Mouse (Mus musculus) stomach, embryonic 15.5 days (tissue): ENCODE data around the gene Galnt9. TPM values are rescaled to one million over a fixed set of nuclear protein-coding genes. Genes with fewer than 3 reads are reported as not detected.

Experiments used
- ATAC-seq: fragments of 200-750 bp; cut with Nextera tagmentation; 2 replicates; pipeline ENCODE4 v1.8.0; 2017; ENCODE audit warnings: low read depth, moderate number of reproducible peaks, moderate TSS enrichment; ENCODE audit not compliant: insufficient read depth, low FRiP score
- H3K27ac ChIP-seq: fragments of 300-500 bp; sonication (generic); 2 replicates; pipeline ENCODE4 v1.5.1; 2015; ENCODE audit warnings: mild to moderate bottlenecking, inconsistent platforms
- H3K27me3 ChIP-seq: fragments of 300-500 bp; sonication (generic); replicated peaks from 2 replicates; pipeline ENCODE4 v1.6.1; 2015; ENCODE audit warnings: inconsistent platforms
- H3K36me3 ChIP-seq: fragments of 300-500 bp; sonication (generic); 2 replicates; pipeline ENCODE4 v1.6.1; 2015; ENCODE audit warnings: inconsistent platforms
- H3K4me1 ChIP-seq: fragments of 300-500 bp; sonication (generic); 2 replicates; pipeline ENCODE4 v1.6.1; 2015; ENCODE audit warnings: inconsistent platforms
- H3K4me2 ChIP-seq: fragments of 300-500 bp; sonication (generic); 2 replicates; pipeline ENCODE4 v1.6.1; 2015; ENCODE audit warnings: mild to moderate bottlenecking, inconsistent platforms
- H3K4me3 ChIP-seq: fragments of 300-500 bp; sonication (generic); replicated peaks from 2 replicates; pipeline ENCODE4 v1.5.1; 2015; ENCODE audit warnings: inconsistent platforms
- H3K9ac ChIP-seq: fragments of 300-500 bp; sonication (generic); 2 replicates; pipeline ENCODE4 v1.6.1; 2015; ENCODE audit warnings: inconsistent platforms
- H3K9me3 ChIP-seq: fragments of 300-500 bp; sonication (generic); 2 replicates; pipeline ENCODE4 v1.6.1; 2016; ENCODE audit warnings: inconsistent platforms
- WGBS: fragments of 180-500 bp; shearing (Covaris S2); methylation state at CpG from one replicate; pipeline ENCODE4 v1.1.7; 2015; 5-methylcytosine and 5-hydroxymethylcytosine counted together
- polyA plus RNA-seq: library from polyadenylated mRNA; unstranded; fragments of >200 nt; fragmentation: Nextera tagmentation; extraction: Ambion mirVana; gene quantifications from 2 replicates; pipeline ENCODE4 v1.2.1, GENCODE M21; 2015

Galnt9 gene
- polyA plus RNA-seq: 0.46 and 0.71 TPM in 2 replicates

DNA sequence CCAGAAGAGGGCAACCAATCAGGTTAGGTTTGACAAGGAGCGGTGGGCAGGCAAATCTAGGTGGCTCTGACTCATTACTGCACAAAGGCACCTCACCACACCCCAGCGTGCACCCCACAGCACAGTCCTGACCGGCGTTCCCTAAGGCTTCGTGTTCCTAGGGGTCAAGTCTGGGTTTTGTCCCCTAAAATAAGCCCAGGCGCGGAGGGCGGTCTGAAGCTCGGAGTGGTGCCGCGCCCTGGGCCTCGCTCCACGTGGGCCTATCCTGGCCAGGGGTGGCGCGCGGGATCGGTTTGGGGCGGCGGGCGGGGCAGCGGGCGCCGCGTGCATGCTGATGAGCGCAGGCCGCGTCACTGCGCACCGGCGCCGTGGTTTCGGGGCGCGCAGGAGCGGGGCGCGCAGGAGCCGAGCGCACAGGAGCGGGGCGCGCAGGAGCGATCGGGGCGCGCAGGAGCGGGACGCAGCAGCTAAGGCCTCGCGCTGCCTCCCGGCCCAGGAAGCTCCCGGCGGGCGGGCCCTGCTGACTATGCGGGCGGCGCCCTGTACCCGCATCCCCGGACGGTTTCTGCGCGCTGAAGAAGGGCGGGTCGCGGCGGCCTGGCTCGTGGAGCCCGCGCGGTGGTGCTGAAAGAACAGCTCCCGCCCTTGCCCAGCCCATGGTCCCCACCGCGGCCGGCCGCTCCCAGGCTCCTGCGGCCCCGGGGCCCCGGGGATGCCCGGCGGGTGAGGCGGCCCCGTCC is at the start of gene Galnt9:
Gene Galnt9 (plus strand): TSS at position 405 of the 740 bp plus-strand sequence.
- Histone ChIP-seq H3K4me3 (peak within 1 kb of the TSS; percentile 40), H3K9ac (no peak within 1 kb of the TSS), H3K27me3 (peaks cover 62% of the 10 kb centered on the region), H3K4me2 (peak within 1 kb of the TSS; percentile 75), H3K27ac (no peak within 1 kb of the TSS), H3K9me3 (no peaks in the 10 kb centered on the region), H3K36me3 (no peaks in the 10 kb centered on the region), H3K4me1 (peaks cover 6% of the 10 kb centered on the region)
- peak; percentile 73 for ATAC-seq
- 1% methylated on average over 73 of the region's 82 CpGs for WGBS

DNA sequence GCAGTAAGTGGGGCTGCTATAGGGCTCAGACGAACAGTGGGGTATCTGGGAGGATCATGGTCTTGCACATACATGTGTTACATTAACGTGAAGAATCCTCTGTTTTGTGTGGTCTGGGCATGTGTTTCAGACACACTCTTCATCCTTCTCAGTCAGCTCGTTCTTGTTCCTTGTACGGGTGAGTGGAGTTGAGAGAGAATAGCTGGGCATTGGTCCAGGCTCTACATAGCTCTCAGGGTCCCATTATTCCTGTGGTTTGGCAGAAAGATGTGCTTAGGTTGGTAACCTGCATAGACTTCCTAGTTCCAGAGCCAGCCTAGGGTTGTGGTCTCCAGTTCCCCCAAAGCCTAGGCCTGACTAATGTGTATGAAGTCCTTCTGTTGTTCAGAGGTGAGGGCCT is 49.8 kb upstream of the Galnt9 start:
- 66% methylated on average over 4 of the region's 4 CpGs for WGBS
- no peak overlapping the region for H3K4me3 ChIP-seq
- H3K27me3 ChIP-seq: no peaks in the 10 kb centered on the region
- H3K4me2 ChIP-seq: no peak overlapping the region
- H3K27ac ChIP-seq: no peak overlapping the region
- ATAC-seq: no peak
- H3K36me3 ChIP-seq: no peaks in the 10 kb centered on the region
- no peak overlapping the region for H3K9ac ChIP-seq
- H3K4me1 ChIP-seq: no peaks in the 10 kb centered on the region
- H3K9me3 ChIP-seq: no peaks in the 10 kb centered on the region

DNA sequence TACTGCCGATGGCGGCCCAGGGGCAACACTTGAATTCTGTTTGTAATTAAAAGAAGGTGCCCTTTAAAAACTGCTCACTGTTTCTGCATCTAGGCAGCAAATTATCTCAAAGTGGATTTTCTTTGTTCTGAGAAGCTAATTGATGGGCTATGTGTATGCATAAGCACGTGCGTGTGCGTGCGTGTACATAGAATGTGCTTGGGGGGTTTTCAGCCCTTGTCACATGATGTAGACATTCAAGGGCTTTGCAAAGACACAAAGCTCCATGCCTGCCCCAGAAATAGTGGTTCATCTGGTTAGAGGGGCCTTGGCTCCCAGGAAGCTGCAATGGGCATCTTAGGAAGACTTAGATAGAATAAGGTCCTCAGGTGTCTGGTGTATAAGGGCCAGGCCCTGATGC is 49.1 kb upstream of the Galnt9 start:
- H3K4me2 ChIP-seq: no peak overlapping the region
- 93% methylated on average over 6 of the region's 6 CpGs for WGBS
- no peak for ATAC-seq
- no peaks in the 10 kb centered on the region for H3K4me1 ChIP-seq
- no peaks in the 10 kb centered on the region for H3K27me3 ChIP-seq
- H3K9me3 ChIP-seq: no peaks in the 10 kb centered on the region
- no peak overlapping the region for H3K27ac ChIP-seq
- H3K36me3 ChIP-seq: no peaks in the 10 kb centered on the region
- no peak overlapping the region for H3K9ac ChIP-seq
- no peak overlapping the region for H3K4me3 ChIP-seq

DNA sequence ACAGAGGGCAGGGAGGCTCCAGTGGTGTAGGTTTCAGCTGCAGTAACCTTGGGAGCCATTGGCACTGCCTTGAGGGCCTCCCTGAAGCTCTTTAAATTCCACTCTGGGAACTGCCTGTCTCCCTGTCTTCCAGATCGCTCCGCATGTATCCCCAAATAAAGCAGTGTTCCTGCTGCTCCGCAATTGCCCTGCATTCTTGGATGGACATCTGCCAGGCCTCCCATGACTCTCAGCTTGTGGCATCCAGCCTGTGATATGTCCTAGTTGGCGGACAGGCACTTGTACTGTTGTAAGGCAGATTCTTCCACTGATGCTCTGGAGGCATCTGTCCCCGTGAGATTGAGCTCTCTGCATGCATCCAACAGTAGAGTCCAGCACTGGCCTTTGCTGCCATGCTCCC is 46.6 kb upstream of the Galnt9 start:
- ATAC-seq: no peak
- 73% methylated on average over 5 of the region's 5 CpGs for WGBS
- H3K9me3 ChIP-seq: no peaks in the 10 kb centered on the region
- no peak overlapping the region for H3K9ac ChIP-seq
- no peak overlapping the region for H3K4me2 ChIP-seq
- H3K27me3 ChIP-seq: no peaks in the 10 kb centered on the region
- H3K27ac ChIP-seq: no peak overlapping the region
- H3K4me1 ChIP-seq: no peaks in the 10 kb centered on the region
- no peaks in the 10 kb centered on the region for H3K36me3 ChIP-seq
- no peak overlapping the region for H3K4me3 ChIP-seq

DNA sequence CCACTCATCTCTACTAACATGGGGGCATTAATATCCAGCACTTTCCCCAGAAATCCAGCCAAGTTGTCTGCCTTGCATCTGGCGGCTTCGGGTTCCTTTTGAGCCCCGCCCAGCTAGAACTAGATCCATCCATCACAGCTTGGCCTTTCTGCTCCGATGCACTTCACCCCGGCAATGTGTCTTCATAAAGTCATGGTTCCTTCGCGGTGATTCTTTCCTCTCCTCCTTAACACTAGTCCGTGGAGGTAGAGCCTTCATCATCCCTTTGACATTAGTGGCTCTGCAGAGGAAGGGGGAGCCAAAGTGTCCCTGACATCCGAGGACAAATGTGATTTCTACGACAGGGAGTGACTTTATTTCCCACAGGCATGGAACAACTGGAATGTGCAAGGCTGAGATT is 46.1 kb upstream of the Galnt9 start:
- Histone ChIP-seq H3K4me1 (no peaks in the 10 kb centered on the region), H3K4me3 (no peak overlapping the region), H3K36me3 (no peaks in the 10 kb centered on the region), H3K27me3 (no peaks in the 10 kb centered on the region), H3K9ac (no peak overlapping the region), H3K9me3 (no peaks in the 10 kb centered on the region), H3K27ac (no peak overlapping the region), H3K4me2 (no peak overlapping the region)
- WGBS: 31% methylated on average over 10 of the region's 10 CpGs
- no peak for ATAC-seq

DNA sequence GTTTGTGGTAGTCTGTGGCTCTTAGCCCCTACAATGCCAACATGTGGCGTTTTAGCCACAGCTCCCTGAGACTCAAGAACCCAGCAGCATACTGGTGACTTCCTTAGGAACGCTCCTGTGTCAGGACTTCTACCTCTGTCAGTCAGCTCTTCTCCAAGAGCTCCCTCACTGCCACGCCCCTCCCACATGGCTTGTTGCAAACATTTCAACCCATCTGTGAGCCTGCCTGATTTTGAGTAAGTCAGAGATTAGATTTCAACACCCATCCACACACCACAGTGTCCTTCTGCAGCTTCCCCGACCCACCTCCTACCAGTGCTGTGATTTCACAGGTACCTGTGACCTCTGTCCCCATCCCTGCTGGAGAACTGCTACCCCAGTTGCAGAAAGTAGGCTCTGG is 43.9 kb upstream of the Galnt9 start:
- H3K4me3 ChIP-seq: no peak overlapping the region
- H3K4me2 ChIP-seq: no peak overlapping the region
- no peaks in the 10 kb centered on the region for H3K36me3 ChIP-seq
- no peak for ATAC-seq
- no peak overlapping the region for H3K27ac ChIP-seq
- no peaks in the 10 kb centered on the region for H3K9me3 ChIP-seq
- H3K9ac ChIP-seq: no peak overlapping the region
- WGBS: 33% methylated on average over 4 of the region's 4 CpGs
- H3K27me3 ChIP-seq: no peaks in the 10 kb centered on the region
- H3K4me1 ChIP-seq: no peaks in the 10 kb centered on the region

DNA sequence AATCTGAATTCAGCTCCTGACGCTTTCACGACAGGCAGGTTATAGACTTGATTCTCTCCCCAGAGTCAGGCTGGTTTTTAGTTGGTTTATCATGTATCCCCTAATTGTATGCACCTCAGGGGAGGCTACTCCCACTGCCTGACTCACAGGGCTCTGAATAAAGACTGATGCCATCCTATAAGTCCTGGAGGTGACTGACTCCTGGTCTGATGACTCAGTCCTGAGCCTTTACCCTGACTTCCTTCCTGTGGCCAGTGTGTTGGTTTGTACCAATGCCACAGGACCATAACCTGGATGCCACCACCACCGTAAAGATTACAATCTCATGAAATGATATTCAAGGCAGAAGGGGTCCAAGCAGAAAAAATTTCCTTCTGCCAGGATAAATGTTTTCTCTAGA is 40.8 kb upstream of the Galnt9 start:
- H3K4me2 ChIP-seq: no peak overlapping the region
- no peak overlapping the region for H3K27ac ChIP-seq
- no peak overlapping the region for H3K4me3 ChIP-seq
- H3K4me1 ChIP-seq: no peaks in the 10 kb centered on the region
- no peaks in the 10 kb centered on the region for H3K9me3 ChIP-seq
- no peaks in the 10 kb centered on the region for H3K36me3 ChIP-seq
- no peak overlapping the region for H3K9ac ChIP-seq
- WGBS: 89% methylated on average over 3 of the region's 3 CpGs
- no peaks in the 10 kb centered on the region for H3K27me3 ChIP-seq
- ATAC-seq: no peak

DNA sequence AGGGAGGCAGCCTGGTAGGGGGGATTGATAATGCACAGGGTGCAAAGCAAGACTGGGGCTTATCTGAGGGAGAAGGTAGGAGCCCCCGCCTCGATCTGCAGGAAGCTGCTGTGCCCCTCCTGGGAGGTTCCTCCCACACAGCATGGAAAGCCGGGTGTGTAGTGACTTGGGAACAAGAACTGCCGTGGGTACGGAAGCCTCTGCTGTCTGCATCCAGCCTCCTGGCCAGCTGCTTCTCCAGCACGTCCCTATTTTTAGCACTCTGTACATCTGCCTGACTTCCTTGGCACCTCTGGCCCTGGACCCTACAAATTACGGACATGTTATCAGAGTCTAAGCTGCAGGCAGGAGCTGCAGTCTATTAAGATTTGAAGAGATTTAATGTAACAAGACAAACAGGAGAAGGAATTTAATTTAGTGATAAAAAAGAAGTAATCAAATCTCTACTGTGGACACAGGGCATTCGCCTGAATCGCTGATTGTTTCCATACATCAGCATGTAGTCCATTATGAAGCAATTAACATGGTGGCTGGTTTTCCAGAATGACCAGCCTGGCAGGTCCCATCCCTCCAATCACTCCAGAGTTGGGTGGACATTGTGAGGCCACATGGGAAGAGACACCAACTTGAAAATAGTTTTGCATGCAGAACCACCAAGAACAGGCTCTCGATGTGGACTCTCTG is 38.4 kb upstream of the Galnt9 start:
- 59% methylated on average over 10 of the region's 10 CpGs for WGBS
- H3K4me2 ChIP-seq: no peak overlapping the region
- ATAC-seq: no peak
- H3K4me3 ChIP-seq: no peak overlapping the region
- no peaks in the 10 kb centered on the region for H3K27me3 ChIP-seq
- H3K9me3 ChIP-seq: no peaks in the 10 kb centered on the region
- no peak overlapping the region for H3K9ac ChIP-seq
- H3K27ac ChIP-seq: no peak overlapping the region
- H3K4me1 ChIP-seq: no peaks in the 10 kb centered on the region
- no peaks in the 10 kb centered on the region for H3K36me3 ChIP-seq

DNA sequence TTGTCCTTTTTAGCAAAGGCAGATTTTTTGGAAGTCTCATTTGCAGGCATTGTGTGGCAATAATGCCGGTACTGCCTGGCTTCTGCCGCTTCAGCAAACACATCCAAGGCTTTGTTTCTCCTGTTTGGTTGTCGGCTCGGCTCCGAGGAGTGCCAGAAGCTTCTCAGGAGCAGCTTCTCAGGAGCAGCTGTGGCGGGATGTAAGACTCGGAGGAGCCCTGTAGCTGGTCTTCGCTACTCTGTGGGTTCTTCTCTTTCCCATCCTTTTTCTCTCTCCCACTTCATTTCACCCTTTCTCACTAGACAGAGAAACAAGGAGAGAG is 37.9 kb upstream of the Galnt9 start:
- Histone ChIP-seq H3K9me3 (no peaks in the 10 kb centered on the region), H3K4me2 (no peak overlapping the region), H3K4me3 (no peak overlapping the region), H3K36me3 (no peaks in the 10 kb centered on the region), H3K27me3 (no peaks in the 10 kb centered on the region), H3K27ac (no peak overlapping the region), H3K4me1 (no peaks in the 10 kb centered on the region), H3K9ac (no peak overlapping the region)
- 66% methylated on average over 8 of the region's 8 CpGs for WGBS
- ATAC-seq: no peak

DNA sequence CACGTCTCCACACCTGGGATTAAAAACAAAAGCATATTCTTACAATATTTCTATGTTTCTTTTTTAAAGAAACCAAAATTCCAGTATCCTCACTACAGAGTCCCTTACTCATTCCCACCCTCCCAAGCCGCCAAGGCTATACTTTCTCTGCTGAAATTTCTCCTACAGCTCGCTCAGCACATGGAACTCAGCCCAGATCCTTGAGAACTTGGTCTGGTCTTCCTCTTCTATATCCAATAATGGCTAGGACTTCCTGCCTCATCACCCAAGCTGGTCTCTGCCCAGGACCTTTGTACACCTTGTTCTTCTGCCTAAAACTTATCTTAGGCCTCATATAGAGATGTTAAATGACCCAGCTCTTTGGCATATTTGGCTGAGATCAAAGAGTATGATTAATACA is 37.3 kb upstream of the Galnt9 start:
- WGBS: 72% methylated on average over 3 of the region's 3 CpGs
- no peaks in the 10 kb centered on the region for H3K4me1 ChIP-seq

DNA sequence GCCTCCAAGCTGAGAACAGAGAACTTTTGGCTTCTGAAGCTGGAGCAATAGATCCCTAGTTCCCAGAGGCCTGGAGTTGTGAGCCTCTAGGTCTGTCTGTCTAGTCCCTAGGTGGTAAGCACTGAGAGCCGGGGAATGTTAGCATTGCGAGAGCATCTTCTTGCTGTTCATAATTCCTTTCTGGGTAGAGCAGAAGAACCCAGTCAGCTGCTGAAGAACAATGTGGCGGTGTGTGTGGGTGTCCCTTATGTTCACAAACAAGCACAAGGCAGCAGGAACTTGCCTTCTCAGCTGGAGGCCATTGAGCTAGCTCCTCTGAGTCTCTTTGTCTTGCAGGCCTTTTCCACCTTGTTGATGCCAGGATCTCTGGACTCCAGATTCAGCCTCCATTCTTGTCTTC is 36.2 kb upstream of the Galnt9 start:
- no peaks in the 10 kb centered on the region for H3K4me1 ChIP-seq
- H3K4me2 ChIP-seq: no peak overlapping the region
- no peak overlapping the region for H3K4me3 ChIP-seq
- 86% methylated on average over 3 of the region's 3 CpGs for WGBS
- no peaks in the 10 kb centered on the region for H3K9me3 ChIP-seq
- H3K36me3 ChIP-seq: no peaks in the 10 kb centered on the region
- H3K9ac ChIP-seq: no peak overlapping the region
- H3K27me3 ChIP-seq: no peaks in the 10 kb centered on the region
- H3K27ac ChIP-seq: no peak overlapping the region
- no peak for ATAC-seq

More for the DNA sequence above, 37.3 kb upstream of the Galnt9 start:
- no peaks in the 10 kb centered on the region for H3K9me3 ChIP-seq
- H3K9ac ChIP-seq: no peak overlapping the region
- H3K27me3 ChIP-seq: no peaks in the 10 kb centered on the region
- no peak for ATAC-seq
- H3K4me2 ChIP-seq: no peak overlapping the region
- H3K4me3 ChIP-seq: no peak overlapping the region
- no peak overlapping the region for H3K27ac ChIP-seq
- no peaks in the 10 kb centered on the region for H3K36me3 ChIP-seq

DNA sequence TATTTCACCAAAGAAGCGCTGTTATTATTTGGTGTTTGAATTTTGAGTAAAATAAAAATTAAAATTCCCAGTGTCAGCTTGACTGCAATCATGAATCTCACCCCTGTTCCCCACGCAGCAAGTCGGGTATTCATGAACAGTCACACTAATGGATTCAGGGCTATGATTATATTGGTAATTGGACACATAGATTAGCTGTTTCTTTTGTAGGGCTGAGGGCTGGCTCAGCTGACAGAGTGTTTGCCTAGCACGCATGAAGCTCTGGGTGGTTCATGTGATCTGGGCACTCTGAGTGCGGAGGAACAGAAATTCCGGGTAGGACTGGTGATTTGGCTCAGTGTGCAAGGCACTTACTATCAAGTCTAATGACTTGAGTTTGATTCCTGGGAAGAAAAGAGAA is 33.8 kb upstream of the Galnt9 start:
- Histone ChIP-seq H3K4me1 (no peaks in the 10 kb centered on the region), H3K4me2 (no peak overlapping the region), H3K27ac (no peak overlapping the region), H3K36me3 (no peaks in the 10 kb centered on the region), H3K27me3 (no peaks in the 10 kb centered on the region), H3K4me3 (no peak overlapping the region), H3K9me3 (no peaks in the 10 kb centered on the region), H3K9ac (no peak overlapping the region)
- WGBS: 78% methylated on average over 6 of the region's 6 CpGs
- no peak for ATAC-seq
